Mouse (Mus musculus) kidney, adult 11 months (tissue): ENCODE measurements at regions not wholly inside any gene's neighbourhood (a gene's known extent, or its start where the extent isn't known, plus 50 kb on each side); places are given as distances from the start of the nearest gene placed in this dataset.

Source experiments
- DNase-seq: peaks from one replicate; pipeline ENCODE4 v3.0.0; 2022

GRCm38 (mm10) chr4:11903861-11904260 is 77.2 kb downstream of the Gm10604 start:
- no peak for DNase-seq

GRCm38 (mm10) chr4:11903401-11903800 is 77.7 kb downstream of the Gm10604 start:
- no peak for DNase-seq

GRCm38 (mm10) chr4:11899979-11900624 is 81.0 kb downstream of the Gm10604 start:
- DNase-seq, result no peak

- no peak for DNase-seq
Observed at GRCm38 (mm10) chr4:11897231-11897630, 83.8 kb downstream of the Gm10604 start.

- peak; percentile 52 for DNase-seq
Observed at GRCm38 (mm10) chr4:11895857-11896825, 84.9 kb downstream of the Gm10604 start.

GRCm38 (mm10) chr4:11893560-11894205 is 87.4 kb downstream of the Gm10604 start:
- DNase-seq, result no peak

GRCm38 (mm10) chr4:11889039-11889600 is 91.9 kb downstream of the Gm10604 start:
- no peak for DNase-seq

- no peak for DNase-seq
Observed at GRCm38 (mm10) chr4:11887377-11887776, 93.7 kb downstream of the Gm10604 start.

- DNase-seq, result no peak
Observed at GRCm38 (mm10) chr4:11885499-11885898, 95.6 kb downstream of the Gm10604 start.

- no peak for DNase-seq
Observed at GRCm38 (mm10) chr4:11884818-11885217, 96.2 kb downstream of the Gm10604 start.

GRCm38 (mm10) chr4:11883295-11883694 is 97.8 kb downstream of the Gm10604 start:
- DNase-seq, result no peak

- DNase-seq, result no peak
Observed at GRCm38 (mm10) chr4:11882666-11883065, 98.4 kb downstream of the Gm10604 start.

GRCm38 (mm10) chr4:11878638-11879037 is 102.4 kb downstream of the Gm10604 start:
- no peak for DNase-seq

GRCm38 (mm10) chr4:11877945-11878344 is 103.1 kb downstream of the Gm10604 start:
- DNase-seq, result no peak

- no peak for DNase-seq
Observed at GRCm38 (mm10) chr4:11876009-11876408, 105.1 kb downstream of the Gm10604 start.

- no peak for DNase-seq
Observed at GRCm38 (mm10) chr4:11874586-11875264, 106.3 kb downstream of the Gm10604 start.

- no peak for DNase-seq
Observed at GRCm38 (mm10) chr4:11872036-11872435, 109.0 kb downstream of the Gm10604 start.

- no peak for DNase-seq
Observed at GRCm38 (mm10) chr4:11869721-11870120, 111.3 kb downstream of the Gm10604 start.

GRCm38 (mm10) chr4:11868565-11868964 is 112.5 kb downstream of the Gm10604 start:
- no peak for DNase-seq
